Mouse (Mus musculus) frontal cortex, postnatal 10 days (tissue): ENCODE measurements around the gene Resp18.
"Not testable (repeated sequence)": the region's sequence is repeated elsewhere in the genome, so short reads cannot be mapped to it uniquely, and the experiment has no call there.

ENCODE experiments used
- DNase-seq, 2 experiments: peaks; one replicate each; pipeline ENCODE4 v3.0.0; 2022; ENCODE audit warnings: low spot score in 2 of 2, mixed read lengths in 1 of 2

Resp18 gene

DNA sequence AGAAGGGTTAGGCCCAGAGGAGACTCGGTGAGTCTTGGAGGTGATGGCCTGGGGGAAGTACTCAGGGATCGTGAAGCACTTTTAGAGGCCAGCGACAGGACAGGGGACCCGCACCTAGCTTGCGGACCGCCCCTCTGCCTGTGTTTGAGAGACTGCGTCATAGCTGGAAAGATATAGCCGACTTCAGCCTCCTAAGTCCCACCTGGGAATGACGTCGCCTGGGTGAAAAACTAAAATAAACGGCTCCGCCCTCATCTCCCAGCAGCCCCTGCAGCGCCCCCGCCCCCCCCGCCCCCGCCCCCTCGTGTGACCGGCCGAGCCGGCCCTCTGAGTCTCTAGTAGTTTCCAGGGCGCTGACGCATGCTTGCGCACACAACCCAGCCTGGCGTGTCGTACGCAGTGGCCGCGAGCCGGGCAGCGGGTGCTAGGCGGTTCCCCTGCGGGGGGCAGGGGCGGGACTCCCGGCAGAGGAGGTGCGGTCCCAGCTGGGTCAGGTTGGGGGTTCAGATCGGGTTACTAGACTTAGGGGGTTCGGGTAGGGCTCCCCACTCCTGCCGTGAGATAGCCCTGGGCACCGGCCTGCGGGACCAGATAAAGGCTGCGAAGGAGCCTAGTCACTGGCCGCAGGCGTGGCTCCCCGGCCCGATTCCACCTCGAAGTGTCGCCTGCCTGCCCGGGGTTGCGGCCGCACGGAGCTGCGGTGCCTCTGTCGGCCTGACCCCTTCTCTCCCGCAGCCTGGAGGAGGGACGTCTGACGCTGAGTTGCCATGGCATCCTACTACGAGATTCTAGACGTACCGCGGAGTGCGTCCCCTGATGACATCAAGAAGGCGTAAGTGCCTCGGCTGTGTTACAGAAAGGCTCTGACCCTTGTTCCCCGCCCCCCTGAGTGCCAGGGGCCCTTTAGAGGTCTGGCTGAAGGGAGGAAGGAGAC is 41.8 kb downstream of the Resp18 start, which contains the start of gene Dnajb2:
TSS of gene Dnajb2 (plus strand) at position 290 of the 934 bp plus-strand sequence.
- DNase-seq: peak; percentile 77 to 79

DNA sequence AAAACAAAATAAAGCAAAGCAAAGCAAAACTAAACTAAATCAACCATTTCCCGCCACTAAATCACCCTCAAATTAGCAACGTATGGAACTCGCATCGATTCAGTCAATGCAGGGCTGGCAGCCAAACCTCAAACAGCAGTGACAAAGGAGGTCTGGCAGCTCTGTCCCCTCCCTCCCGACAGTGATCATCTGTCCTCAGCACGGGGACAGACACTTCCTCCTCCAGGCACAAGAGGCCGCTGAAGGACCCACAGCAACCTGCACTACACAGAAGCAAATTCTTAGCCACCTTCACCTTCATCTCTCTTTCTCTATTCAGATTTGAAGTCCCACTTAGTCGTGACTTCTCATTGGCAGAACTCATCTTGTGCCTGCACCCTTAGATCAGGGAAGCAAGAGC is 43.6 kb downstream of the Resp18 start:
- DNase-seq: no peak

DNA sequence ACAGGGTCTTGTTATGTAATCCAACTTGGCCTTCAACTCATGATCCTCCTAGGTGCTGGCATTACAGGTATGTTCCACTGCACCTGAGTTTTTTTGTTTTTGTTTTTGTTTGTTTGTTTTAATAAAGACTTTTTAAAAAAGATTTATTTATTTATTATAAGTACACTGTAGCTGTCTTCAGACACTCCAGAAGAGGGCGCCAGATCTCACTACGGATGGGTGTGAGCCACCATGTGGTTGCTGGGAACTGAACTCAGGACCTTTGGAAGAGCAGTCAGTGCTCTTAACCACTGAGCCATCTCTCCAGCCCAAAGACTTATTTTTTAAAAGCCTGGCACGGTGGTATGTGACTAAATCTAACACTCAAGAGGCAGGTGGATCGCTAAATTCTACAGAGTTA is 45.7 kb downstream of the Resp18 start:
- not testable (repeated sequence) for DNase-seq

DNA sequence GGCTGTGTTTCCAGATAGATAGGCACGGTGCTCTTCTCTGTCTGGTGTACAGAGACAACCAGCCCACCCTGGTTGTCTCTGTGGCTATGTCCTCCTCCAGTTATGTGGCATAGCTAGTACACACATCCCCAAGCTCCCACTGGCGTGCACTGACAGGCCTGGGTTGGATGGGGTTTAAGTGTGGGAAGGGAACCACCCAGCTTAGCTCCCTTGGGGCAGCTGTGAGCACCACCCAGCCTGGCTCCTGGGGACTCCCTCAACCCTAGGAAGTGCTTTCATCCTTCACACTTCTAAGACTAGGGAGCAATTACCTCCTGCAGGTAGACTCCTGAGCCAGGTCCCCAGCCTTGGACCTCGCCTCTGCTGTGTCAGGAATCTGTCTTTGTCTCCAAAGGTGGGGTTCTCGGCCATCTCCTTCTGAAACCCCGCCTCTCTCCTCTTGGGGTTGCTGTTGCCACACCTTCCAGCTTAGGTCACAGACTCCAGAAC is 46.5 kb downstream of the Resp18 start, which contains the start of gene A630095N17Rik:
TSS of gene A630095N17Rik (minus strand) at position 439 of the 489 bp plus-strand sequence.
- DNase-seq: no peak

DNA sequence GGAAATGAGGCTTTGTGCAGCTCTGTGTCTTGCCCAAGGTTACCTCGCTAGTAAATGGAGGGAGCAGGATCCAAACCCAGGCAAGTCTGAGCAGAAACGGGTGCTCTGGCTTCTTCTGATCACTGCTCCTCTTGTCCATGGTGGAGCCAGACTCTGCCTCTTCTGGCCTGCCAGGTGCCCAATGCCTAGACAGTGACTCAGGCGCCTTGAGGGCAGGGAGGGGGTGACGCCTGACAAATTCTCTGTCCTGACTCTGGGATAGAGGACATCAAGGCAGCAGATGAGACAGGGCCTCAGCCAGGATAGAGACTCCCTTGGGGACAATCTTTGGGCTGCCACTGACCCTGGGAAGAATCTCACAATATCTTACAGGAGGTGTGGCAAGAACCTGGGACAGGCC is 47.0 kb downstream of the Resp18 start:
- no peak for DNase-seq

DNA sequence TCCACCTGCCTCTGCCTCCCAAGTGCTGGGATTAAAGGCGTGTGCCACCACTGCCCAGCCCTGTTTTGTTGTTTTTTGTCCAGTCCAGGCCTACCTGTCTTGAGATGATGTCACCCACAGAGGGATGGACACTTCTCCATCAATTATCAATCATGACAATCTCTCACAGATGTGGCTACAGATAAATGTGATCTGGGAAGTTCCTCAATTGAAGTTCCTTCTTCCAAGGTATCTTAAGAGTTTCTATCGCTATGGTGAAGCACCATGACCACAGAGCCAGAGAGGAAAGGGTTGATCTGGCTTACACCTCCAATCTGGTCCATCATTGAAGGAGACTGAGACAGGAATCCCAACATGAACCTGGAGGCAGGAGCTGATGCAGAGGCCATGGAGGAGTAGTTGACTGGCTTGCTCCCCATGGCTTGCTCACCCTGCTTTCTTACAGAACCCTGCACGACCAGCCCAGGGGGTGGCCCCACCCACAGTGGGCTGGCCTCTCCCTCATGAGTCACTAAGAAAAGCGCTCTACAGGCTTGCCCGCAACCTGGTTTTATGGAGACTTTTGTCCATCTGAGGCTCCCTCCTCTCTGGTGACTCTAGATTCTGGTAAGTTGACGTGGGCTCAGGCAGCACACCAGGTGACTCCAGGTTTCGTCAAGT is 47.8 kb downstream of the Resp18 start:
- DNase-seq: no peak

DNA sequence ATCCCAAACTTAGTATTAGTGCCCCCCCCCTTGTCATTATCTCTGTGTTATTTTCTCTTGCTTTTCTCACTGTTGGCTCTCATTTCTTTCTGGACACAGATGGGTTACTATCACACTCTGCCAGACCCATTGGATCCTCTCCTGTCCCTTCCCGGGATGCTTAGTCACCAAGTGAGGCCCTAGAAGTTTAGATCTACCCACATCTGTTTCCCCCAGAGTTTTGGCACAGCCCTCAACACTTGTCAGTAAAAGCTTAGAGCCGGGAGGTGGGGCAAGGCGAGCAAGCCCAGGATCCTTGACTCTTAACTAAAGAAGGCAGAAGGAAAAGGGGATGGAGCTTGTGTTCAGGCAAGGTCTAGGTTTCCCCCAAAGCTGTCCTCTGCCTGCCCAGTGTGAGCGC is 49.1 kb downstream of the Resp18 start:
- DNase-seq: no peak

DNA sequence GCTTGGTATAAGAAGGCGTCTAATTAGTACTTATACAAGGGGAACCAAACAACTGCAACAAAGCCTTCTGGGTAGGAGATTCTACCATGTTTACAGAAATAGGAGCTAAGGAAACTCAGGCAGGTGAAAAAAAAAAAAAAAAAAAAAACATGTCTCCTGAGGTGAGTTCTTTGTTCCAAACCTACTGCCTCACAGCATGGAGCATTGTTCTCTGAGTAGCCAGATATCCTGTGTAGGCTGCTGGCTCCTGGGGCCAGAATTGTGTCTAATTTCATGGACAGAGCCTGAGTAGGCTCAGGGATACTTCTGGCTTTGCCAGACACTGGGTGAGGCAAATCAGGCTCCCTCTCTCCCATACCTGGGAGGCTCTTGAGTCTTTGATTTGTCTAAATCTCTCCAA is 50.6 kb downstream of the Resp18 start:
- DNase-seq: no peak

DNA sequence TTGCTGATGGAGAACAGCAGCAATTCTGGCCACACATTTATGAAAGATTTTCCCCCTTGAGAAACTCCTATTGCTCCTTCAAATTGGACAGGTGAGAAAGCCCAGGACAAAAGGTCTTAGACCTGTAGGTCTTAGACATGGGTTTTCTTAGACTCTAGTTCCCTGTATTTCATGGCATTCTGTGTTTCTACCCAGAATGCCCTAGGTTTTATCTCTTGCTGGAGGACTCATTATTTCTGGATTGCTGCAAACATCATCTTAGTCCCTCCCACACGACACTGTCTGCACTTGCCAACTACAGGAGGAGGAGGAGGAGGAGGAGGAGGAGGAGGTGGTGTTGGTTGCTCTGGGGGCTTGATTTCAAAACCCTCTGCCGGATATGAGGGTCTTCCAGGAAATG is 52.1 kb downstream of the Resp18 start:
- DNase-seq: no peak

DNA sequence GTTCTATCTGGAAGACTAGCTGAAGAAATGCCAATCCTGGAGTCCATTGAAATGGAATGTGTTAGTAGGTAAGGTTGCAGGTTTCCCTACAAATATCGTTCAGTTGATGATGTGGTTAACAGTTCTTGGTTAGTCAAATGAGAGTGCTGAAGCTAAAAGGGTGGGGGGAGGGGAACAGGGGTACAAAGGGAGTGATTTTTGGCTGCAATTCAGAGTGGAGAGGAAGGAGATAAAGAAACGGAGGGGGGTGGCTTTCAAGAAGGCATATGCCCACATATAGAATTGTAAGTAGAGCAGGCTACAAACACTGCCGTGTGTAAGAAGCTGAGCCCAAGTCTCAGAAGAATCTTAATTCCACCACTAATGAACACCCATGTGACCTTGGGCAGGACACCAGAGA is 52.7 kb downstream of the Resp18 start:
- DNase-seq: no peak

DNA sequence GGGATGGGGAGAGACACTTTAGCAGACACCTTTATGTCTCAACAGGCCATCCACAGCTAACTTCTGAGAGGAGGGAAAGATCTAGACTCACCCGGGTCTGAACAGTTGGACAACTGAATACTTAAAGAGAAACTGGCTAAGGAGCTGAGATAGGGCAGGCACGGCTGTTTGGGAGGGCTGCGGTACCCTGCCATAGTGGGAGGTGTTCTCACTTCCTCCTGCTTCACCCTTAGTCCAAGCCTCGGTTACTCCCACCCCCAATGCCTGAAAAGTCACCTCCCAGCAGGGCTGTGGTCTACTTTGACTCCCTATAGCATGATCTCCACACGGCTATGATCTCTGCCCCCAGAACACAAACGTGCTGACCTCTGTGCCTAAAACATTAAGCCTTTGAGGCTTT is 54.7 kb downstream of the Resp18 start:
- no peak for DNase-seq

DNA sequence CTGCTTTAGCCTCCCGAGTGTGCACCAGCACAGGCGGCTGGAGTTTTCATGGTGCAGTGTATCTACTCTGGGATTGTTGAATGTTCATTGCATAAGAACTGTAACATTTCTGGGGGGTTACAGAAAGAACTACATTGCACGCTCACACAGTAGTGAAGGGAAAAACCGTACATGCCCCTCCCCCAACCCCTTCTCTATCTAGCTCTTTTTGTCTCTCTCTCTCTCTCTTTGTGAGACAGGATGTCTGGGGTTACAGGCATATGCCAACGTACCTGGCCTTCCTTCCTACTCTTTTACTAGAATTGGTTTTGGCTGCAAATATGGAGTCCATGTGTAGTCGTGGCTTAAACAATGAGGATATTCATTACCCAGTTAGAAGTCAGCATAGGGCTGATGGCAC is 55.3 kb downstream of the Resp18 start:
- no peak for DNase-seq
